Mouse (Mus musculus): ENCODE measurements around the gene Sh3tc1.

Gene Sh3tc1

DNA sequence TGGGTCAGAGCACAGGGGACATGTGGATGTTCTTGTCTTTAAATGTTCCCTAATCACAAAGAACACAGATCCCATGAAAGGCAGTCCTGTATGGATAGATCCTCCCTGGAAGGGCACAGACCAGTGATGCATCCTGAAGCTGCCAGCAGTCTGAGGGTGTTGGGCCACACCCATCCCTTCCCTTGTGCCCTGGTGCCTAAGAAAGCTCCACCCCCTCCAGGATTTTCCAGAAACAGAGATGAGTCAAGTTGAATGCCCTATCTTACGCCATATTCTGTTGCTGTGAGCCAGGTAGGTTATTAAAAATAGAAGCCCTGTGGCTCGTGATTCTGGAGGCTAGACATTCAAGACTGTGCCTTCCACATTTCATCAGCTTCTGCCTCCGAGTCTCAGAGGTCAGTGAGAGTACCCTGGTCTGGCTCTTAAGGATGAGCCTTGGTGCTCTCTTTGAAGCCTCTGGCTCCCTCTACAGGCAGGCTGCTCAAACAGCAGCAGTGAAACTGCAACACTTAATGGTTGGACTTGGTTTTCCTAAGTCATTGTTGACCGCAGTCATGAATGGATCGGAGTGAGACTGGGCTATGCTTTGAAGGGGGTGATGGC lies 15.4 kb upstream of the Sh3tc1 start:
- in situ Hi-C loops (cut with MboI, MseI), result no loop called here

DNA sequence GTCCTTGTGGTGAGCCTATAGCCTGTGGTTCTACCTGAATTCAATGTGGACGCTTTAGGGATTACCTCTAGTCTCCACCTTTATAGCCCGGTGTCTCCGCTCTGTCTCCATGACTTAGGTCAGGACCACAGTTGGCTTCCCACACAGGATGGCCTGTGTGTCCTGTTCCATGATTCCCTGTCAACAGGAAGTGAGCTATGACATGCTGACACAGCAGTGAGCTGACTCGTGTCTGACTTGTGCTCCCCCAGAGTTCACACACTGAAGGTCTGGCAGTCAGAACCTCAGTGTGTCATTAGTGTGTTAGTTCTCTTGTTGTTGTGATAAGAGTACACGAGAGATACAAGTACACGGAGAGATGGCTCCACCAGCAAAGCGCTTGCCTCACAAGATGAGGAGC lies 11.2 kb upstream of the Sh3tc1 start:
- in situ Hi-C loops (cut with MboI, MseI), result no loop called here

GRCm38 (mm10) chr5:35750026-35750425 lies 10.2 kb upstream of the Sh3tc1 start:
- in situ Hi-C loops (cut with MboI, MseI), result no loop called here

DNA sequence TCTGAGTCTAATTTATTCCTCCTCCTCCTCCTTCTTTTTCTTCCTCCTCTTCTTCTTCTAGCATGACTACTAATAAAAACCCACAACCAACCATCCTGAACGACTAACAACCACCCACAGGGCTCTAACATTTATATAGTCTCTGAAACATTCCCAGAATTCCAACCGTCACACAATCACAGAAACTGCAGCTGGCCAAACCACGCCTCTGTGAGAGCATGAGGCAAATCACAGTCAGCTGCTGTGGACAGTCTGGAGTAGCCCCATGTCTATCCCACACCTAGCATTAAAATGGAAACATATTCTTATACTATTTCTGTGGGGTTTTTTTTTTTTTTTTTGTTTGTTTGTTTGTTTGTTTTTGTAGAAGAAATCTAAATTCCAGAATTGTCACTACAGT lies 9.6 kb upstream of the Sh3tc1 start:
- in situ Hi-C loops (cut with MboI, MseI), result no loop called here

DNA sequence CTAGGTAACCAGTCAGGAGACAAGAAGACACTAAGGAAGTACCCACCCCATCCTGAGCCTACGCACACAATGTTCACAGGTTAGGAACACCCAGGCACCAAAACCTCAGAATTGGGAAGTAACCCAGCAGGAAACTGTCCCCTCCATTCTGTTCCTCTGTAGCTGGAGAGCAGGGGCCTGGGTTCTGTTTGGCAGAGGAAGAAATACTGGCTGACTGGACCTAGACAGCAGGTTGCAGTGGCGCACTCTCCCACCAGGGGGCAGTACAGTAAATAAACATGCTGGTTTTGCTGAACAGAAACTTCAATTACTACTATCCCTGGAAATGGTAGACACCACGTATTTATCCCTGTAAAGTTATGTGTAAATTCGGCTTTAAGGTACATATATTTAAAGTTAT lies 7.1 kb upstream of the Sh3tc1 start:
- in situ Hi-C loops (cut with MboI, MseI), result no loop called here

DNA sequence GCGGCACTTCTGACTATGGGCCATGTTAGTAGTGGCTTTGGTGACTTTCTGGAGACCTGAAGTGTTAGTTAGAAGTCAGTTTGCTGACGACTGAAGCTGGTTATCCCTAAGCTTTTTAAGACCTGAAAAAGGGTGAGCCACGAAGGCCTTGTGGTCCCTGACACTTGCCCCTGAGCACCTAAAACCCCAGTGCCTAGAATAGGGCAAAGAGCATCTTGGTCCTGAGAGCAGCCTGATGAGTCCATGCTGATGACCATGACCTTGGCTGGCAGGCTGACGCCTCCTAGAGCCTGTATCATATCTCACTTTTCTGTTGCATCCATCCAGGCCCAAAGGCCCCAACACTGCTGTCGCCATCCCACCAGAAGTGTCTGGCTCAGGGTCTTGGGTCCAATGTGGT lies 5.6 kb upstream of the Sh3tc1 start:
- in situ Hi-C loops (cut with MboI, MseI), result no loop called here

- in situ Hi-C loops (cut with MboI, MseI), result no loop called here
Observed at GRCm38 (mm10) chr5:35743990-35744722, 4.4 kb upstream of the Sh3tc1 start.

DNA sequence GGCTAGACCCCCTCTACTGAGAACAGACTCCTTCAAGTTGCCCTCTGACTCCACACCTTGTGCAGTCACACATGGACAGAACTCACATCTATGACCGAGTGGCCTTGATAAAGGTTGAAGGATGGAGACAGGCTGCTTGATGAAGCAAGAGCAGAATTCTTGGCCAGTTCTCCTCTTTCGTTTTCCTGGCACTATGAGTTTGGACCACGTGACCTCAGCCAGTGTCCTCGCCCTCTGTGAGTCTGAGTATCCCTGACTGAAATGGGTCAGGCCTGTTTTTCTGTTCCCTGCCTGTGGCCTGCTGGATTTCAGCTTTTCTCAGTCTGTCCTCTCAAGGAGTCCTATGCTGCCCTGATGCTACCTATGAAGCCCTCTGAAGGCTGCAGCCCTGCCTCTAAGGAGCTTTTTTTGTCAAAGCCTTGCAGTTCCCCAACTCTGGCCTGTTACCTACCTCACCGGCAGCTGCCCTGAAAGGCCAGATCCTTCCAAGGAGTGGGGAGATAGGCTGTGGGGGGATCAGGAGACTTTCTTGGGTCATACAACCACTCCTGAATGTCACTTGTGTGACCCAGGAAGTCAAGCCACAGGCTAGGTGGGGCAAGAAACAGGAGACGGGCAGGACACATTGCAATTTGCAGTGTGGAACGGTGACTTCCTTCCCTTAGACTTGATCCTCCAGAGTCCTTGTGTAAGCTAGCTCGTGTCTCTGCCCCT lies 3.6 kb upstream of the Sh3tc1 start:
- in situ Hi-C loops (cut with MboI, MseI), result no loop called here

DNA sequence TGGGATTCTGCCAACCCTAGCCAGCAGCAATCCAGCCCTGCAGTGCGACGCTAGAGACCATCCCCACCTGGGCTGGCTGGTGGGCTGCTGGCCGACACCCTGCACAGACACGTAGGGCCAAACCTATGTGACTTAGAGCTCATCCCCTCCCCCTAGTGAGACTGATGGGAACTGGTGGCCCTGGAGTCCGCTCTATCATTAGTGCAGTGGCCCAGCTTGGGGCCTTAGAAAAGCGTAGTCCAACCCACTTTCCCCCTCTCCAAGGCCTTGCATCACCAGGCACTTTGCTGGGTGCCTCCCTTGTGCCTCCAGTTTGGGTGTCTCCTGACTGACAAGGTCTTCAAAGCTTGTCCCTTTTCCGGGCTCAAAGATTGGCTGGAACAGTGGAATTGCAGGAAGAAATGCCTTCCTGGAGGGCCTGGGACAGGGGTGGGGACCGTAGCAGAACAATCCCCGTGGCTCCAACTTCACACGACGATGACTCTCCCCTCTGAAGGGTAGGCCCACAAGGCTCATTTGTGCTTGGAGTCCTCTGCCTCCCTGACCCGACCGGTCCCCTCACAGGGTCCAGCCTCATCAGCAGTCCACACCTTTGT lies 1.5 kb upstream of the Sh3tc1 start:
- in situ Hi-C loops (cut with MboI, MseI), result no loop called here

- in situ Hi-C loops (cut with MboI, MseI), result no loop called here
Observed at GRCm38 (mm10) chr5:35740716-35741115, 929 bp upstream of the Sh3tc1 start.

DNA sequence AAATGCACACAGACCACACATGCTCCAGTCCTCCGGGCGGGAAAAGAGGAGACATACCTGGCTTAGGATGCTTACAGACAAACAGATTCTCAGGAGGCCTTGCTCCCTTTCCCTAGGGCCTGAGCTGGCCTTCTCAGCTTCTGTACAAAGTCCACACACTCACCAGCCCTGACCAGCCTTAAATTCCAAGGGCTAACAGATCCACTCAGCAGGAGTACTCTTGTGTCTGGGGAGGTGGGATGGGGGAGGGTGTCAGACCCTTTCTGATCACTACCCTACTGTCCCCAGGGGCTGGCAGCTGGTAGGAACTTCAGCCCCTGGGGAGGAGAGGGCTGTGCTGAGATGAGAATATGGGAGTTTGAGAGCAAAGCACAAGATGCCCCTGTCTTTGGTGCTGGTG lies 782 bp downstream of the Sh3tc1 start:
- in situ Hi-C loops (cut with MboI, MseI), result no loop called here

DNA sequence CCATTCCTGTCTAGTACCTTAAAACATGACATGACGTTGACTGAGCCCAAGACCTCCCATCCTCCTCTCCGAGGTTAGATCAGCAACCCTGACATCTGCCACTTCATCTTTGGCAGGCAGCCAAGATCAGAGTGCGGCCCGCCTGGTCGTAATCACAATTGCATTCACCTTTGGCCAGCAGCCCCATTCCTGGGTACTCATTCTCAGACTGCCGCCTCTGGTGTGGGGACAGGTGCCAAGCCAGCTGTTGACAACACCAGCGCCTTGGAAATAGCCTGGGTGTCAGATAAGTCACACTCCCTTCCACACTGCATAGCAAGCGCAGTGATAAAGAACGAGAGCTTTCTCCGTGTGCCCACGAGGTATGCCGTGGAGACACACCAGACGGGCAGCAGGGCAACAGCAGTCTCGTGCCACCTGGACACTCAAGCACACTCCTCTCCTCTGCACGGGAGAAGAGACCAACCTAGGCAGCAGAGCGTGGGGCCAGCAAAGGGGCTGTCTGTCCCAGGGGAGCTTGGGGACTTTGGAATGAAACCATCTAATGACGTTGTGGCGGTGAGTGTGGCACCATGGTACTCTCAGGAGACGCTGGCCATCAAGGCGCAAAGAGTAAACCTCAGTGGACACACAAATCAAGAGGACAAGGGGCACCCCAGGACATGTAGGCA lies 2.4 kb downstream of the Sh3tc1 start:
- in situ Hi-C loops (cut with MboI, MseI), result no loop called here

DNA sequence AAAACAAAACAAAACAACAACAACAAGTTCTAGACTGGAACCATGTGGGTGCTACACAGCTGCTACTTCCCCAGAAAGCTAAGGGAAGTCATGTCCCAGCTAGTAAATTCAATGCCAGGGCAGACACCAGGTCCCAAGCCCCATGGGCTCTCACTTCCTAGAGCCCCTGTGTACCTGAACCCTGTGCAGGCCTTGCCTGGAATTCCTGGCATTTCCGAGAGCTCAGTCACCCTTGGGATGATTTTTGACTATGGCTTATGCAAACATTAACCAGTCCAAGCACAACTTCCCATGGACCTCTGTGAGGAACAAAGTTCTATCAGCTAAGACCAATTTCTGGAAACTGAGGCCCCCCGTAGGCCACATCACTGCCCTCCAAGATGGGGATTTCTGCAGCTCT lies 6.3 kb downstream of the Sh3tc1 start:
- in situ Hi-C loops (cut with MboI, MseI), result no loop called here

DNA sequence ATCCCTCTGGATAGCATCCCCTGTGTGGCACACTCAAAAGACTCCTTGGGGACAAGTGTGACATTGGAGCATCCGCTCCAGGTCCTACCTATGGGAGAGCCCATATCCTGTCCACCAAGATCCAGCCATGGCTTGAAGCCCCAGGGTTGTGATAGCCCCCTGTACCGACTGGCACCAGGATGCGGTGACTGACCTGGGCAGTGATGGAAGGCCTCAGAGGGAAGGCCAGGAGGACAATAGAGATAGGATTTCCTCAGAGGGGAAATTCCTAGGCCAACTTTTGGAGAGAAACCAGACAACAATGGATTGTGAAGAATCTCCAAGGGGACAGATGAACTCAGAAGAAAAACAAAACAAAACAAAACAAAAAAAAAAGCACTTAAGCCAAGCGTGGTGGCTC lies 8.8 kb downstream of the Sh3tc1 start:
- in situ Hi-C loops (cut with MboI, MseI), result no loop called here

GRCm38 (mm10) chr5:35730552-35730951 lies 9.2 kb downstream of the Sh3tc1 start:
- in situ Hi-C loops (cut with MboI, MseI), result no loop called here

DNA sequence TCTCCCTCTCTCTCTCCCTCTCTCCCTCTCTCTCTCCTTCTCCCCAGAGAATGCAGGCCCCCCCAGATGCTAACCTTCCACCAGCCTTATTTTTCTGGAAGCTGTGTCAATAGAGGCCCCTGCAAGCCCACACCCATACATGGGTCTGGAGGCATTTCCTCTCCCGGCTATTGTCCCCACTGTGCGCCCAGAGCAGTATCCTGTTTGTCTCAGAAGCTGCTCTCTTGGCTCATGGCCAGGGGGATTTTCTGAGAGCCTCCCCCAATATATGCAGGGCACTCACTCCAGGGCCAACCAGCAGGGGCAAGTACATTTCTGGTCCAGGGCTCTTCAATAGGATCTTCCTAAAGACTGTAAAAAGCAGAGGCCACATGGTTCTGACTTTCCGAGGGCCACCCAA lies 9.9 kb downstream of the Sh3tc1 start:
- in situ Hi-C loops (cut with MboI, MseI), result no loop called here

- in situ Hi-C loops (cut with MboI, MseI), result no loop called here
Observed at GRCm38 (mm10) chr5:35728957-35729460, 10.8 kb downstream of the Sh3tc1 start.

DNA sequence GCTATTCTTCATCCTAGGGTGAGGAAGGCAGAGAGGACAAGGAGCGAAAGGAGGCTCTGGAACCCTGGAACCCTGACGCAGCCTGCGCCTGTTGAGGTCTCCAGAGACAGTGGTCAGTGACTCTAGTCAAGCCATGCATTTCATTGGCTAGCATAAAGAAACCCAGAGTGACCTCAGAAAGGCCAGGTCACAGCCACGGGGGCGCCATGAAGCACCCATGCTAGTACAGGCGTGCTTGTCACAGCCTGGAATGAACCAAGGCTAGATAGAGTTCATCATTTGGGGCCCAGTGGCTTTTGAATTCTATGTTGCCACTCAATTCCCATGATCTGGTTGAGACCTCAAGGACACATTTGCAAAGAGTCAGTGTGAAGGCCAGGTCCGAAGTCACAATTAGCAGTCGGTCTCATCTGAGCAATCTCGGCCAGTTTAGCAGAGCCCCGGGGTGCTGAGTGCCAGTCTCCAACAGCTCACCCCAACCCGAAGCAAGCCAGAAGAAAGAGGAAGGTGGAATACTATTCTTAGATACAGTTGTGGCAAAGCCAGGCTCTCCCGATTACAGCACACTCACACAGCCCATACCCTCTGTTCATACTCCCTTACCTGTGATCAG lies 11.3 kb downstream of the Sh3tc1 start:
- in situ Hi-C loops (cut with MboI, MseI), result no loop called here

DNA sequence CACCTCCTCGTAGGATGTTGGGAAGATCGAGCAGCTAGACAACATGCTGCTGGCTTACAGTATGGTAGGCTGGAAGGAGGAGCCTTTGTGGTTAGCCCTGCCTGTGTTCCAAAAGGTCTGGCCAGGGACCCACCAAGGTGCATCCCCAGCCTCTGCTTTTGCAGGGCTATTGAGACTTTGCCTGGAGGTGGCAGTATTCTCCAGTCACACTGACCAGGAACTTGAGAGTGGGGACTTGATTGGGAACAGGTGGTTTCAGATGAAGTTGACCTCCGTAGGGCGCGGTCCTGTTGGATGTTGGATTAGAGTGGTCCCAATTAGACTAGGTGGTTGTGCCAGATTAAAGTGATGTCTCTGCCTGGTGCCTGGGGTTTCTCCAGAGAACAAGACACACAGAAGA lies 12.3 kb downstream of the Sh3tc1 start:
- in situ Hi-C loops (cut with MboI, MseI), result no loop called here

DNA sequence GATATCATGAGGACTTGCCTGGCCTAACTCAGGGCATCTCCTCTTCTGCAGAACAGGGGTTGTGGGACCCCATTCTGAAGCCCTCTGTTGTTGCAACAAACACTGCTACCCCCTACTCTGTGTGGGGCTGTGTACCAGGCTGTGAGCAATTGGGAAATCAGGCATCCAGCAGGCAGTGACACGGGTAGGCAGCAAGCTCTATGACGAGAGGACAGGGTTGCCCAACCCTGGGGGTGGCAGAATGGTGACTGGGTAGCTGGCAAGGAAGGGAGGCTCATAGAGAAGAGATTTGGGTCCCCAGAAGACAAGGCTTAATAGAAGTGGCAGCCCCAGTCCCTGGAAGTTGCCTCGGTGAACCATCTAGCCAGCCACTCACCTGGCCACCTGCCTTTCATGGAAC lies 13.9 kb downstream of the Sh3tc1 start:
- in situ Hi-C loops (cut with MboI, MseI), result no loop called here

- in situ Hi-C loops (cut with MboI, MseI), result no loop called here
Observed at GRCm38 (mm10) chr5:35723900-35724299, 15.9 kb downstream of the Sh3tc1 start.
